Mouse (Mus musculus) stomach, postnatal 0 days (tissue): Measurements from ENCODE around the gene Best2. TPM values are rescaled to one million over a fixed set of nuclear protein-coding genes. Genes with fewer than 3 reads are reported as not detected.

Source experiments
- ATAC-seq: fragments of 200-750 bp; cut with Nextera tagmentation; 2 replicates; pipeline ENCODE4 v1.8.0; 2017; ENCODE audit not compliant: low FRiP score, low TSS enrichment
- DNase-seq: peaks from one replicate; pipeline ENCODE4 v3.0.0-alpha.2; 2016; ENCODE audit warnings: low spot score
- H3K27ac ChIP-seq: fragments of 300-500 bp; sonication (generic); replicated peaks from 2 replicates; pipeline ENCODE4 v1.5.1; 2014; ENCODE audit warnings: mild to moderate bottlenecking, control low read depth
- H3K27me3 ChIP-seq: fragments of 300-500 bp; sonication (generic); 2 replicates; pipeline ENCODE4 v1.6.1; 2014; ENCODE audit warnings: low read length; ENCODE audit not compliant: control insufficient read depth, insufficient read depth
- H3K36me3 ChIP-seq: fragments of 300-500 bp; sonication (generic); 2 replicates; pipeline ENCODE4 v1.6.1; 2014; ENCODE audit warnings: low read length, mixed read lengths; ENCODE audit not compliant: control insufficient read depth, insufficient read depth
- H3K4me1 ChIP-seq: fragments of 300-500 bp; sonication (generic); replicated peaks from 2 replicates; pipeline ENCODE4 v1.6.1; 2014; ENCODE audit warnings: antibody characterized with exemption; ENCODE audit not compliant: control insufficient read depth, insufficient read depth
- H3K4me2 ChIP-seq: fragments of 300-500 bp; sonication (generic); replicated peaks from 2 replicates; pipeline ENCODE4 v1.6.1; 2014; ENCODE audit warnings: low read depth, mild to moderate bottlenecking, control low read depth, moderate library complexity
- H3K4me3 ChIP-seq: fragments of 300-500 bp; sonication (generic); 2 replicates; pipeline ENCODE4 v1.5.1; 2014; ENCODE audit warnings: low read depth, low read length, control low read depth
- H3K9ac ChIP-seq: fragments of 300-500 bp; sonication (generic); 2 replicates; pipeline ENCODE4 v1.6.1; 2014; ENCODE audit warnings: mild to moderate bottlenecking, low read length, control low read depth, mixed read lengths
- H3K9me3 ChIP-seq: fragments of 300-500 bp; sonication (generic); 2 replicates; pipeline ENCODE4 v1.6.1; 2016; ENCODE audit warnings: low read length; ENCODE audit not compliant: control insufficient read depth
- CTCF ChIP-seq: IDR thresholded peaks from 2 replicates; pipeline ENCODE4 v1.5.1; 2016; ENCODE audit warnings: antibody characterized with exemption, low read depth, mild to moderate bottlenecking, moderate library complexity
- EP300 ChIP-seq: optimal IDR thresholded peaks from 2 replicates; pipeline ENCODE3; 2016; ENCODE audit warnings: antibody characterized with exemption
- WGBS: fragments of 180-500 bp; shearing (Covaris S2); extraction: QIAGEN DNeasy Blood & Tissue Kit; methylation state at CpG from one replicate; pipeline ENCODE4 v1.1.7; 2014; 5-methylcytosine and 5-hydroxymethylcytosine counted together
- polyA plus RNA-seq: library from polyadenylated mRNA; unstranded; fragments of >200 nt; fragmentation: Nextera tagmentation; extraction: Ambion mirVana; gene quantifications from 2 replicates; pipeline ENCODE4 v1.2.1, GENCODE M21; 2015

Gene Best2
- polyA plus RNA-seq, 1 experiment from 2014 or later: 0.16 TPM

- DNase-seq (no peak), ATAC-seq (no peak)
- Histone ChIP-seq H3K9me3 (no peaks in the 10 kb centered on the region), H3K9ac (peak overlapping the region; percentile 70), H3K4me1 (peaks cover 26% of the 10 kb centered on the region), H3K4me3 (peak overlapping the region; percentile 50), H3K36me3 (no peaks in the 10 kb centered on the region), H3K27ac (peak overlapping the region; percentile 98), H3K27me3 (no peaks in the 10 kb centered on the region), H3K4me2 (peak overlapping the region; percentile 98)
- under 1% methylated on average over 23 of the region's 23 CpGs for WGBS
- TF ChIP-seq CTCF (no peak), EP300 (peak; percentile 57)
Measured at GRCm38 (mm10) chr8:84985049-84985683, 29.2 kb downstream of the Best2 start.

- H3K9me3 ChIP-seq: no peaks in the 10 kb centered on the region
- H3K27ac ChIP-seq: peak overlapping the region; percentile 98
- peak; percentile 77 for TF ChIP-seq EP300
- TF ChIP-seq CTCF: no peak
- peak overlapping the region; percentile 98 for H3K4me2 ChIP-seq
- WGBS: 12% methylated on average over 16 of the region's 16 CpGs
- peak overlapping the region; percentile 50 for H3K4me3 ChIP-seq
- H3K27me3 ChIP-seq: no peaks in the 10 kb centered on the region
- H3K36me3 ChIP-seq: no peaks in the 10 kb centered on the region
- peak overlapping the region; percentile 70 for H3K9ac ChIP-seq
- peak; percentile 20; the same call in 1 of the 2 replicates for ATAC-seq
- peak; percentile 88 for DNase-seq
- H3K4me1 ChIP-seq: peaks cover 27% of the 10 kb centered on the region
Measured at GRCm38 (mm10) chr8:84984294-84985048, 29.9 kb downstream of the Best2 start.

- no peaks in the 10 kb centered on the region for H3K27me3 ChIP-seq
- TF ChIP-seq CTCF (no peak), EP300 (no peak)
- H3K36me3 ChIP-seq: no peaks in the 10 kb centered on the region
- H3K27ac ChIP-seq: peak overlapping the region; percentile 98
- peak overlapping the region; percentile 18; the same call in 1 of the 2 replicates for H3K9ac ChIP-seq
- peak overlapping the region; percentile 20 for H3K4me2 ChIP-seq
- DNase-seq: peak; percentile 63
- peaks cover 33% of the 10 kb centered on the region for H3K4me1 ChIP-seq
- no peaks in the 10 kb centered on the region for H3K9me3 ChIP-seq
- WGBS: 40% methylated on average over 3 of the region's 3 CpGs
- no peak for ATAC-seq
- no peak overlapping the region for H3K4me3 ChIP-seq
Measured at GRCm38 (mm10) chr8:84982499-84983011, 31.8 kb downstream of the Best2 start.

GRCm38 (mm10) chr8:84981644-84982498, 32.5 kb downstream of the Best2 start:
- Histone ChIP-seq H3K36me3 (no peaks in the 10 kb centered on the region), H3K9ac (peak overlapping the region; percentile 18; the same call in 1 of the 2 replicates), H3K4me3 (no peak overlapping the region), H3K27ac (peak overlapping the region; percentile 98), H3K9me3 (no peaks in the 10 kb centered on the region), H3K27me3 (no peaks in the 10 kb centered on the region), H3K4me2 (peak overlapping the region; percentile 20), H3K4me1 (peaks cover 33% of the 10 kb centered on the region)
- TF ChIP-seq EP300 (no peak), CTCF (no peak)
- WGBS: 47% methylated on average over 15 of the region's 15 CpGs
- DNase-seq (peak; percentile 77), ATAC-seq (no peak)

GRCm38 (mm10) chr8:84980622-84981358, 33.5 kb downstream of the Best2 start:
- TF ChIP-seq EP300 (no peak), CTCF (no peak)
- H3K9me3 ChIP-seq: no peaks in the 10 kb centered on the region
- H3K4me3 ChIP-seq: peak overlapping the region; percentile 80; the same call in 1 of the 2 replicates
- peak; percentile 83 for DNase-seq
- H3K36me3 ChIP-seq: no peaks in the 10 kb centered on the region
- peaks cover 33% of the 10 kb centered on the region for H3K4me1 ChIP-seq
- no peaks in the 10 kb centered on the region for H3K27me3 ChIP-seq
- H3K27ac ChIP-seq: peak overlapping the region; percentile 98
- WGBS: 26% methylated on average over 11 of the region's 11 CpGs
- no peak for ATAC-seq
- H3K9ac ChIP-seq: peak overlapping the region; percentile 66
- H3K4me2 ChIP-seq: peak overlapping the region; percentile 96
